ENCODE assay signal across 8 mouse cellular contexts in genomic region chr19:34551981-34552380, GRCm38 (mm10). TPM values are rescaled to one million over a fixed set of nuclear protein-coding genes. Genes with fewer than 3 reads are reported as not detected.
DNase-seq lines count a peak whose midpoint lies in the region; ATAC-seq and TF ChIP-seq lines count a peak whose summit lies in the region.

No protein-coding gene starts in this region.

- TF ChIP-seq EP300 in heart, postnatal 0 days (IDR thresholded peaks at IDR 0.05; ENCODE audit: low read depth), result 0 out of 2 replicates have a peak, but pooled peaks have one; percentile 20
- TF ChIP-seq EP300 in liver, embryonic 14.5 days (IDR thresholded peaks at IDR 0.05; ENCODE audit: low read depth), result no peak

- no peak for ATAC-seq in embryonic facial prominence, embryonic 12.5 days (ENCODE audit: insufficient number of reproducible peaks, insufficient read depth, low FRiP score, low TSS enrichment)
- ATAC-seq in heart, postnatal 0 days (ENCODE audit: insufficient read depth, low read depth), result peak; percentile 56
- ATAC-seq in liver, embryonic 14.5 days (ENCODE audit: insufficient read depth), result no peak

- H3K4me3 ChIP-seq in embryonic facial prominence, embryonic 12.5 days, result no peak overlapping the region
- no peak overlapping the region for H3K4me3 ChIP-seq in embryonic facial prominence, embryonic 10.5 days
- peak overlapping the region; percentile 21 for H3K4me3 ChIP-seq in heart, postnatal 0 days (ENCODE audit: low read depth, low read length)
- H3K4me3 ChIP-seq in liver, embryonic 14.5 days (ENCODE audit: insufficient read depth in 1 of 2, low read depth in 2 of 2, low read length in 2 of 2), result no peak overlapping the region

- H3K9me3 ChIP-seq in embryonic facial prominence, embryonic 12.5 days, result no peaks in the 10 kb centered on the region
- no peaks in the 10 kb centered on the region for H3K9me3 ChIP-seq in embryonic facial prominence, embryonic 10.5 days
- H3K9me3 ChIP-seq in heart, postnatal 0 days (replicated peaks; ENCODE audit: control insufficient read depth, low read length), result no peaks in the 10 kb centered on the region; the same call in 1 of the 2 replicates
- H3K9me3 ChIP-seq in liver, embryonic 14.5 days (ENCODE audit: control insufficient read depth, low read length), result no peaks in the 10 kb centered on the region

- peak overlapping the region; percentile 24; the same call in 1 of the 2 replicates for H3K4me2 ChIP-seq in embryonic facial prominence, embryonic 12.5 days (replicated peaks)
- peak overlapping the region; percentile 53 for H3K4me2 ChIP-seq in heart, postnatal 0 days (ENCODE audit: low read depth, low read length)
- peak overlapping the region; percentile 31 for H3K4me2 ChIP-seq in liver, embryonic 14.5 days (ENCODE audit: low read depth)

- DNase-seq in embryonic facial prominence, embryonic 10.5 days (ENCODE audit: low spot score), result no peak
- peak; percentile 43 for DNase-seq in 3134 (ENCODE audit: extremely low read depth, insufficient read length, low spot score)
- DNase-seq in heart, postnatal 0 days (ENCODE audit: low spot score), result peak; percentile 59
- no peak for DNase-seq in liver, embryonic 14.5 days (ENCODE audit: low read depth in 3 of 3, low spot score in 3 of 3)
- DNase-seq in spleen, postnatal 14 days (ENCODE audit: low spot score in 2 of 2), result no peak
- DNase-seq in adrenal gland, adult 2 months, result no peak
- no peak for DNase-seq in cerebellum, adult 18-20 months

- TF ChIP-seq CTCF in heart, postnatal 0 days (IDR thresholded peaks at IDR 0.05; ENCODE audit: low read depth), result no peak
- no peak for TF ChIP-seq CTCF in liver, embryonic 14.5 days (IDR thresholded peaks at IDR 0.05; ENCODE audit: low read depth)

- H3K4me1 ChIP-seq in embryonic facial prominence, embryonic 12.5 days, result peaks cover 20% of the 10 kb centered on the region; the same call in 1 of the 2 replicates
- H3K4me1 ChIP-seq in embryonic facial prominence, embryonic 10.5 days, result peaks cover 11% of the 10 kb centered on the region; the same call in 1 of the 2 replicates
- peaks cover 20% of the 10 kb centered on the region for H3K4me1 ChIP-seq in heart, postnatal 0 days (ENCODE audit: control insufficient read depth, insufficient read depth)
- peaks cover 0 to 5% of the 10 kb centered on the region in 2 experiments; a peak in 2 of 4 replicates for H3K4me1 ChIP-seq in liver, embryonic 14.5 days (replicated peaks; ENCODE audit: control insufficient read depth in 2 of 2, insufficient read depth in 2 of 2, low read length in 1 of 2)

- no peak overlapping the region for H3K9ac ChIP-seq in embryonic facial prominence, embryonic 12.5 days
- 0 out of 2 replicates have a peak overlapping the region, but pooled peaks have one; percentile 30 for H3K9ac ChIP-seq in heart, postnatal 0 days (replicated peaks; ENCODE audit: low read depth, low read length)
- 0 out of 2 replicates have a peak overlapping the region, but pooled peaks have one; percentile 13 for H3K9ac ChIP-seq in liver, embryonic 14.5 days (replicated peaks)

- H3K36me3 ChIP-seq in embryonic facial prominence, embryonic 12.5 days, result no peaks in the 10 kb centered on the region
- H3K36me3 ChIP-seq in embryonic facial prominence, embryonic 10.5 days (replicated peaks), result no peaks in the 10 kb centered on the region
- H3K36me3 ChIP-seq in heart, postnatal 0 days (replicated peaks; ENCODE audit: control insufficient read depth, insufficient read depth, low read length), result no peaks in the 10 kb centered on the region
- no peaks in the 10 kb centered on the region for H3K36me3 ChIP-seq in liver, embryonic 14.5 days (replicated peaks; ENCODE audit: control insufficient read depth, insufficient read depth, low read depth)

- no peaks in the 10 kb centered on the region for H3K27me3 ChIP-seq in embryonic facial prominence, embryonic 12.5 days
- H3K27me3 ChIP-seq in embryonic facial prominence, embryonic 10.5 days (replicated peaks; ENCODE audit: low read depth, poor library complexity, severe bottlenecking), result no peaks in the 10 kb centered on the region
- no peaks in the 10 kb centered on the region for H3K27me3 ChIP-seq in heart, postnatal 0 days (ENCODE audit: control insufficient read depth, insufficient read depth, low read length)
- no peaks in the 10 kb centered on the region for H3K27me3 ChIP-seq in liver, embryonic 14.5 days (ENCODE audit: control insufficient read depth, insufficient read depth, low read length)

- peak overlapping the region; percentile 17; the same call in 1 of the 2 replicates for H3K27ac ChIP-seq in embryonic facial prominence, embryonic 12.5 days
- no peak overlapping the region for H3K27ac ChIP-seq in embryonic facial prominence, embryonic 10.5 days (replicated peaks)
- peak overlapping the region; percentile 93 for H3K27ac ChIP-seq in heart, postnatal 0 days (ENCODE audit: low read depth)
- H3K27ac ChIP-seq in liver, embryonic 14.5 days, result no peak overlapping the region

- 51% methylated on average over 5 of the region's 5 CpGs for WGBS in embryonic facial prominence, embryonic 12.5 days
- WGBS in embryonic facial prominence, embryonic 10.5 days, result 64% methylated on average over 5 of the region's 5 CpGs
- WGBS in heart, postnatal 0 days, result 20% methylated on average over 5 of the region's 5 CpGs
- 62% methylated on average over 5 of the region's 5 CpGs for WGBS in liver, embryonic 14.5 days (ENCODE audit: insufficient replicate concordance)

RNA-seq across cellular contexts. Expression of gene Ifit2, which starts 1.5 kb away (rescaled TPM):
- polyA plus RNA-seq in embryonic facial prominence, embryonic 12.5 days (2016; fragmentation: Nextera tagmentation; extraction: Ambion mirVana), result 8.9 and 9.8 TPM in 2 replicates
- polyA plus RNA-seq in embryonic facial prominence, embryonic 10.5 days (2016; fragmentation: Nextera tagmentation; extraction: Ambion mirVana), result 7.0 and 8.0 TPM in 2 replicates
- total RNA-seq in heart, postnatal 0 days (2014; rRNA removed; ENCODE audit: low replicate concordance), result 7.4 and 9.1 TPM in 2 replicates
- 4.3 and 4.6 TPM in 2 replicates for polyA plus RNA-seq in heart, postnatal 0 days (2015; fragmentation: Nextera tagmentation; extraction: Ambion mirVana)
- polyA plus RNA-seq in liver, embryonic 14.5 days (2012; rRNA removed), result 0.75 and 2.1 TPM in 2 replicates
- 2.8 and 3.5 TPM in 2 replicates for polyA plus RNA-seq in liver, embryonic 14.5 days (2014; fragmentation: Nextera tagmentation; extraction: Ambion mirVana)
- total RNA-seq in adrenal gland, adult 2 months (2021), result 1 to 10 TPM; 3.0 to 5.1 TPM
- 0.10 and 0.26 TPM in 2 replicates for polyA plus RNA-seq in adrenal gland, adult 2 months (2012; rRNA removed)

RNA-seq across cellular contexts. Expression of gene Lipa, which starts 24.7 kb away (rescaled TPM):
- polyA plus RNA-seq in embryonic facial prominence, embryonic 12.5 days (2016; fragmentation: Nextera tagmentation; extraction: Ambion mirVana), result 30.2 and 30.7 TPM in 2 replicates
- polyA plus RNA-seq in embryonic facial prominence, embryonic 10.5 days (2016; fragmentation: Nextera tagmentation; extraction: Ambion mirVana), result 22.6 and 25.5 TPM in 2 replicates
- 30.2 and 40.1 TPM in 2 replicates for total RNA-seq in heart, postnatal 0 days (2014; rRNA removed; ENCODE audit: low replicate concordance)
- polyA plus RNA-seq in heart, postnatal 0 days (2015; fragmentation: Nextera tagmentation; extraction: Ambion mirVana), result 16.8 and 20.7 TPM in 2 replicates
- 19.3 and 22.7 TPM in 2 replicates for polyA plus RNA-seq in liver, embryonic 14.5 days (2012; rRNA removed)
- 40.4 and 44.2 TPM in 2 replicates for polyA plus RNA-seq in liver, embryonic 14.5 days (2014; fragmentation: Nextera tagmentation; extraction: Ambion mirVana)
- 100 to 1,000 TPM; 103 to 185 TPM for total RNA-seq in adrenal gland, adult 2 months (2021)
- polyA plus RNA-seq in adrenal gland, adult 2 months (2012; rRNA removed), result 44.2 and 70.9 TPM in 2 replicates

RNA-seq across cellular contexts. Expression of gene Ifit3, which starts 31.4 kb away (rescaled TPM):
- 0.74 and 1.3 TPM in 2 replicates for polyA plus RNA-seq in embryonic facial prominence, embryonic 12.5 days (2016; fragmentation: Nextera tagmentation; extraction: Ambion mirVana)
- polyA plus RNA-seq in embryonic facial prominence, embryonic 10.5 days (2016; fragmentation: Nextera tagmentation; extraction: Ambion mirVana), result 0.14 and 0.46 TPM in 2 replicates
- total RNA-seq in heart, postnatal 0 days (2014; rRNA removed; ENCODE audit: low replicate concordance), result 1.7 and 12.8 TPM in 2 replicates
- 2.3 and 3.0 TPM in 2 replicates for polyA plus RNA-seq in heart, postnatal 0 days (2015; fragmentation: Nextera tagmentation; extraction: Ambion mirVana)
- 0.54 and 1.1 TPM in 2 replicates for polyA plus RNA-seq in liver, embryonic 14.5 days (2012; rRNA removed)
- polyA plus RNA-seq in liver, embryonic 14.5 days (2014; fragmentation: Nextera tagmentation; extraction: Ambion mirVana), result 0.79 and 1.3 TPM in 2 replicates
- 1 to 10 TPM; 5.6 to 9.5 TPM for total RNA-seq in adrenal gland, adult 2 months (2021)
- polyA plus RNA-seq in adrenal gland, adult 2 months (2012; rRNA removed), result 0.71 and 0.89 TPM in 2 replicates

RNA-seq across cellular contexts. Expression of gene Ifit1bl1, which starts 49.8 kb away (rescaled TPM):
- polyA plus RNA-seq in embryonic facial prominence, embryonic 12.5 days (2016; fragmentation: Nextera tagmentation; extraction: Ambion mirVana), result 0.13 and 0.14 TPM in 2 replicates
- 0.11 and 0.12 TPM in 2 replicates for polyA plus RNA-seq in embryonic facial prominence, embryonic 10.5 days (2016; fragmentation: Nextera tagmentation; extraction: Ambion mirVana)
- total RNA-seq in heart, postnatal 0 days (2014; rRNA removed; ENCODE audit: low replicate concordance), result 0.50 and 2.8 TPM in 2 replicates
- 3.3 and 3.8 TPM in 2 replicates for polyA plus RNA-seq in heart, postnatal 0 days (2015; fragmentation: Nextera tagmentation; extraction: Ambion mirVana)
- polyA plus RNA-seq in liver, embryonic 14.5 days (2012; rRNA removed), result 0.05 and 0.12 TPM in 2 replicates
- polyA plus RNA-seq in liver, embryonic 14.5 days (2014; fragmentation: Nextera tagmentation; extraction: Ambion mirVana), result 0.10 and 0.28 TPM in 2 replicates
- under 1 TPM; 0.58 to 0.86 TPM for total RNA-seq in adrenal gland, adult 2 months (2021)
- 0.04 and 0.15 TPM in 2 replicates for polyA plus RNA-seq in adrenal gland, adult 2 months (2012; rRNA removed)

RNA-seq across cellular contexts. Expression of gene Ifit3b, which starts 55.8 kb away (rescaled TPM):
- polyA plus RNA-seq in embryonic facial prominence, embryonic 12.5 days (2016; fragmentation: Nextera tagmentation; extraction: Ambion mirVana), result 0.33 TPM in 1 of 2 replicates, not detected in the other
- polyA plus RNA-seq in embryonic facial prominence, embryonic 10.5 days (2016; fragmentation: Nextera tagmentation; extraction: Ambion mirVana), result not detected in 2 replicates
- 0.57 and 2.5 TPM in 2 replicates for total RNA-seq in heart, postnatal 0 days (2014; rRNA removed; ENCODE audit: low replicate concordance)
- 0.59 and 0.72 TPM in 2 replicates for polyA plus RNA-seq in heart, postnatal 0 days (2015; fragmentation: Nextera tagmentation; extraction: Ambion mirVana)
- 0.12 and 0.21 TPM in 2 replicates for polyA plus RNA-seq in liver, embryonic 14.5 days (2012; rRNA removed)
- 0.11 and 0.24 TPM in 2 replicates for polyA plus RNA-seq in liver, embryonic 14.5 days (2014; fragmentation: Nextera tagmentation; extraction: Ambion mirVana)
- total RNA-seq in adrenal gland, adult 2 months (2021), result 1 to 10 TPM; 2.4 to 3.4 TPM
- polyA plus RNA-seq in adrenal gland, adult 2 months (2012; rRNA removed), result 0.44 and 0.78 TPM in 2 replicates

Comparison
In these comparisons a context has a peak if more than half of its experiments do, and no peak if none do; other contexts are left out.
1. H3K27ac ChIP-seq: peak in embryonic facial prominence, embryonic 12.5 days (single experiment) and heart, postnatal 0 days (single experiment); none in embryonic facial prominence, embryonic 10.5 days (single experiment) and liver, embryonic 14.5 days (single experiment).
2. DNase-seq: peak in 3134 (single experiment) and heart, postnatal 0 days (single experiment); none in embryonic facial prominence, embryonic 10.5 days (single experiment), liver, embryonic 14.5 days (0 of 3), spleen, postnatal 14 days (0 of 2), adrenal gland, adult 2 months (single experiment) and cerebellum, adult 18-20 months (0 of 2).
3. Peak in every context shown above with its lines, with median percentiles within 50 percentile points of each other: H3K4me2 ChIP-seq.